Mouse (Mus musculus) lung, postnatal 0 days (tissue): ENCODE measurements around the gene Dock10. TPM values are rescaled to one million over a fixed set of nuclear protein-coding genes. Genes with fewer than 3 reads are reported as not detected.
"Not testable (repeated sequence)": the region's sequence is repeated elsewhere in the genome, so short reads cannot be mapped to it uniquely, and the experiment has no call there.

Experiments used
- ATAC-seq: fragments of 200-750 bp; cut with Nextera tagmentation; 2 replicates; pipeline ENCODE4 v1.8.0; 2017; ENCODE audit warnings: moderate library complexity
- DNase-seq: peaks from one replicate; pipeline ENCODE4 v3.0.0-alpha.2; 2016; ENCODE audit warnings: low spot score
- H3K27ac ChIP-seq: fragments of 300-500 bp; sonication (generic); 2 replicates; pipeline ENCODE4 v1.5.1; 2014; ENCODE audit warnings: antibody characterized with exemption, mild to moderate bottlenecking, low read length, mixed read lengths
- H3K27me3 ChIP-seq: fragments of 300-500 bp; sonication (generic); replicated peaks from 2 replicates; pipeline ENCODE4 v1.6.1; 2014; ENCODE audit warnings: low read length, mixed read lengths; ENCODE audit not compliant: insufficient read depth
- H3K36me3 ChIP-seq: fragments of 300-500 bp; sonication (generic); 2 replicates; pipeline ENCODE4 v1.6.1; 2014; ENCODE audit warnings: low read length, mixed read lengths; ENCODE audit not compliant: insufficient read depth
- H3K4me1 ChIP-seq: fragments of 300-500 bp; sonication (generic); 2 replicates; pipeline ENCODE4 v1.6.1; 2014; ENCODE audit warnings: antibody characterized with exemption, low read depth, low read length, mixed read lengths; ENCODE audit not compliant: insufficient read depth
- H3K4me2 ChIP-seq: fragments of 300-500 bp; sonication (generic); replicated peaks from 2 replicates; pipeline ENCODE4 v1.6.1; 2014; ENCODE audit warnings: low read depth, mild to moderate bottlenecking, low read length, moderate library complexity, mixed read lengths
- H3K4me3 ChIP-seq: fragments of 300-500 bp; sonication (generic); 2 replicates; pipeline ENCODE4 v1.5.1; 2014; ENCODE audit warnings: low read depth, low read length
- H3K9ac ChIP-seq: fragments of 300-500 bp; sonication (generic); replicated peaks from 2 replicates; pipeline ENCODE4 v1.6.1; 2014; ENCODE audit warnings: low read depth, mild to moderate bottlenecking
- H3K9me3 ChIP-seq: fragments of 300-500 bp; sonication (generic); 2 replicates; pipeline ENCODE4 v1.6.1; 2016; ENCODE audit warnings: low read length, mixed read lengths
- CTCF ChIP-seq: IDR thresholded peaks from 2 replicates; pipeline ENCODE4 v1.5.1; 2016; ENCODE audit warnings: antibody characterized with exemption, mild to moderate bottlenecking
- EP300 ChIP-seq: IDR thresholded peaks from 2 replicates; pipeline ENCODE4 v1.6.1; 2016; ENCODE audit warnings: antibody characterized with exemption, mild to moderate bottlenecking, control low read depth
- WGBS: fragments of 180-500 bp; shearing (Covaris S2); extraction: QIAGEN DNeasy Blood & Tissue Kit; methylation state at CpG from one replicate; pipeline ENCODE4 v1.1.7; 2014; 5-methylcytosine and 5-hydroxymethylcytosine counted together
- polyA plus RNA-seq: library from polyadenylated mRNA; unstranded; fragments of >200 nt; fragmentation: Nextera tagmentation; extraction: Ambion mirVana; gene quantifications from 2 replicates; pipeline ENCODE4 v1.2.1, GENCODE M21; 2015

The Dock10 gene
- polyA plus RNA-seq, 1 experiment from 2014 or later: 6.0 TPM

DNA sequence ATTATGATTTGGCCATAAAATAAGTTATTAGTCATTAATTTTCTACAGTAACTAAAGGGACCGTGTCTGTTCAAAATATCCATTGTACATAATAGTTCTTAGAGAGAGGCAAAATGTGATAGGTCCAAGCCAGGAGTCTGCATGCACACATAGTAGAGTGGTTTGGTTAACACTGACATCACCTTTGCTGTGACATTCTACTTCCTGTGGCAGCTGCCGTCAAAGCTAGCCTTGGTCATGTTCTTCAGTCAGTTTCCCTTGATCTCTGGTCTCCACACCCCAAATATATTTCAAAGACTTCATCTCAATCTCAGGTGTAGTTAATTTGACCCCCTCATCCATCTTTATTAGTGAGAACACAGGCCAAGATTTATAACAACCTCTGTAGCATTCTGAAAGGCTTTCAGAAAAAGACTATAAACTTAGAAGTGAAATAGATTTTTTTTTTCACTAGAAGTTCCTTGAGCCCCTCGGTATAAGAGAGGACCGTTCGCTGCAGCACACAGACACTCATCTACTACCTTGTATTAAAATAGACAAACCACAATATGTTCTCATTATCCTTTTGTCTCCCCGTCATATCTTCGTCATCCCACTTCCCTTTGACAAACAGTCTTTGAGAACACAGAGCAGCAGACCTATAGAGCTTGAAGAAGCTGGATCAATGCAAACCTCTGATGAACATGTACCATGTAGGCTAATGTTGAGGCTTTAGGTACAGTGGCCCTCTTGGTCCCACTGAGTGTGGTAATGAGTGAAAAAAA, 2.8 kb downstream of the Dock10 start:
- 73% methylated on average over 7 of the region's 7 CpGs for WGBS
- Histone ChIP-seq H3K36me3 (no peaks in the 10 kb centered on the region), H3K9me3 (no peaks in the 10 kb centered on the region), H3K4me2 (no peak overlapping the region), H3K4me1 (no peaks in the 10 kb centered on the region), H3K27ac (no peak overlapping the region), H3K9ac (no peak overlapping the region), H3K4me3 (no peak overlapping the region), H3K27me3 (peaks cover 10% of the 10 kb centered on the region; the same call in 1 of the 2 replicates)
- no peak for ATAC-seq
- TF ChIP-seq CTCF (no peak), EP300 (no peak)
- DNase-seq: no peak

DNA sequence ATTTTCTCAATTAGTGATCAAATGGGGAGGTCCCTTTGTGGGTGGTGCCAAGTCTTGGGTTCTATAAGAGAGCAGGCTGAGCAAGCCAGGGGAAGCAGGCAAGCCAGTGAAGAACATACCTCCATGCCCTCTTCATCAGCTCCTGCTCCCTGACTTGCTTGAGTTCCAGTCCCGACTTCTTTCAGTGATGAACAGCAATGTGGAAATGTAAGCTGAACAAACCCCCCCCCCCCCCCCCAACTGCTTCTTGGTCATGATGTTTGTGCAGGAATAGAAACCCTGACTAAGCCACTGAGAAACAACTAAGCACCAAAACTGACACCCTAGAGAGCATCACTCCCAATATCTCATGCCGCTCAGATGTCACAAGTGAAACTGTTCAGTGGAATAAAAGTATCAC, 9.2 kb downstream of the Dock10 start:
- ATAC-seq: not testable (repeated sequence)

DNA sequence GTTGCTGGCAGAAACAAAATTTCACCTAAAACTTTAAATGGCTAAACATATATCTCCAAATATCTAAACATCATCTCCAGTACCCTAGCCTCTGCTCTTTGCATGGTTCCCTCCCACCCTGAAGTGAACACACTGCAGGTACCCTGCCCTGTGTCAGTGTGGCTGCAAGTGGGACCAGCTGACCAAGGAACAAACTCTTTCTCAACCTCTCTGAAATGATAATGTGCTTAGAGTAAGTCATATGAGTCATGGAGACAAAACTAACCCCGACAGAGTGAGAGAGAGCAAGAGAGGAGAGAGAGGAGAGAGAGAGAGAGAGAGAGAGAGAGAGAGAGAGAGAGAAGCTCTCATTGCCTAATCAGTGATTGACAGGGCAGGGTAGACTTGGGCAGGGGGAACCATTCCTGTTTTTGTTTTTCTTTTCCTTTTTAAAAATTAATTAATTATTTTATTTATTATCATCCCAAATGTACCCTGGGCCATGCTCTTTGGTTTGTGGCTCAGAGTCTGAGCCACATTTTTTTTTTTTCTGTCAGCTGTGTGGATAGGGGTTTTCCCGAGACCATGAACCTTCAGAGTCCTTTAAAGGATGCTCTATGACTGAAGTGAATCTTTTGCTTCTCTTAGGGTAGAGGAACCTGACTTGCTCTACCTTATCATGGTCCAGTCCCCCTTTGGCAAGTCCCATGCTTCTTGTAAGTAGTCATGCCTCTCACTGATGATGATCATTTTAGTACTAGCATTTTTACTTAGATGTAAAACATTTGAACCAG, 11.4 kb downstream of the Dock10 start:
- no peak for TF ChIP-seq EP300
- TF ChIP-seq CTCF: no peak
- ATAC-seq: no peak
- Histone ChIP-seq H3K27me3 (no peaks in the 10 kb centered on the region), H3K36me3 (no peaks in the 10 kb centered on the region), H3K9ac (no peak overlapping the region), H3K4me3 (no peak overlapping the region), H3K27ac (no peak overlapping the region), H3K4me2 (no peak overlapping the region), H3K4me1 (no peaks in the 10 kb centered on the region), H3K9me3 (no peaks in the 10 kb centered on the region)
- WGBS: 55% methylated on average over 2 of the region's 2 CpGs
- no peak for DNase-seq

More for the DNA sequence above, 9.2 kb downstream of the Dock10 start:
- not testable (repeated sequence) for H3K36me3 ChIP-seq, H3K9ac ChIP-seq, H3K4me3 ChIP-seq, H3K27ac ChIP-seq, H3K27me3 ChIP-seq, DNase-seq, H3K9me3 ChIP-seq, H3K4me1 ChIP-seq, H3K4me2 ChIP-seq
- 91% methylated on average over 2 of the region's 2 CpGs for WGBS

DNA sequence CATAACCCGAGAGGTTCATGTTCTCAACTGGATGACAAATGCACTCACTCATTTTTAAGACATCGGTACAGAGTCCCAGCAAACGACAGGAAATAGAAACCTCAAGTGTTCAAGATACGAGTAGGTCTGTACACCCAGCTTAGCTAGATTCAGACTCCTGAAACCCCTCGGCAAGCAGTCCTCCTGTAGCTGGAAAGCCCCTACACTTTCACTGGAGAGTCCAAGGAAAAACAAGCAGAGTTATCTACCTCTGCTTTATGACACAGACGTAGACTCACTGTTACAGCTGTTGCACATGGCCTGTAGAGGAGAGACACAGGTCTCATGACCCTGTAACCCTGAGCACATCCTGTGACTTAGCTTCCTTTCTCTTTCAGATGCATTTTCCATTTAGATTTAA, 12.1 kb downstream of the Dock10 start:
- no peaks in the 10 kb centered on the region for H3K9me3 ChIP-seq
- H3K27me3 ChIP-seq: no peaks in the 10 kb centered on the region
- DNase-seq (no peak), ATAC-seq (no peak)
- no peak for TF ChIP-seq CTCF
- WGBS: 60% methylated on average over 6 of the region's 6 CpGs
- H3K9ac ChIP-seq: no peak overlapping the region
- H3K4me3 ChIP-seq: no peak overlapping the region
- no peak overlapping the region for H3K27ac ChIP-seq
- H3K4me1 ChIP-seq: no peaks in the 10 kb centered on the region
- no peak overlapping the region for H3K4me2 ChIP-seq
- no peaks in the 10 kb centered on the region for H3K36me3 ChIP-seq

DNA sequence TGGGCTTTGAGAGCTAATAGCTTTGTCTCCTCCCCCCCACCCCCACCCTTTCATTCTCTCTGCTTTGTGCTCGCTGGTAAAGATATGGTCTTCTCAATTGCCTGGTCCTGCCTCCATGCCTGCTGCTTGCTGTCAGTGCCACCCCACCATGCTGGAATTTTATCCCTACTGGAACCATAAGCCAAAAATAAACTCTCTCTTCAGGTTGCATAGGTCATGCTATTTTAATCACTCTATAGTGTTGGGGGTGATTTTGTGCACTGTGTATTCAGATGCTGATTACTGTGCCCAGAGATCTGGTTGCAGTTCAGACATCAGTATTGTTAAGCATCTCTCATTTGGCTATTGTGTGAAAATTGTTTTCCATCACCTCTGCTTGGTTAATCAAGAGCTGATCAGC, 18.9 kb downstream of the Dock10 start:
- Histone ChIP-seq H3K27me3 (no peaks in the 10 kb centered on the region), H3K36me3 (no peaks in the 10 kb centered on the region), H3K4me1 (no peaks in the 10 kb centered on the region), H3K4me3 (no peak overlapping the region), H3K9me3 (no peaks in the 10 kb centered on the region), H3K9ac (no peak overlapping the region), H3K4me2 (no peak overlapping the region), H3K27ac (no peak overlapping the region)
- TF ChIP-seq EP300: no peak
- no peak for DNase-seq
- 33% methylated on average over 1 of the region's 1 CpGs for WGBS
- ATAC-seq: no peak

DNA sequence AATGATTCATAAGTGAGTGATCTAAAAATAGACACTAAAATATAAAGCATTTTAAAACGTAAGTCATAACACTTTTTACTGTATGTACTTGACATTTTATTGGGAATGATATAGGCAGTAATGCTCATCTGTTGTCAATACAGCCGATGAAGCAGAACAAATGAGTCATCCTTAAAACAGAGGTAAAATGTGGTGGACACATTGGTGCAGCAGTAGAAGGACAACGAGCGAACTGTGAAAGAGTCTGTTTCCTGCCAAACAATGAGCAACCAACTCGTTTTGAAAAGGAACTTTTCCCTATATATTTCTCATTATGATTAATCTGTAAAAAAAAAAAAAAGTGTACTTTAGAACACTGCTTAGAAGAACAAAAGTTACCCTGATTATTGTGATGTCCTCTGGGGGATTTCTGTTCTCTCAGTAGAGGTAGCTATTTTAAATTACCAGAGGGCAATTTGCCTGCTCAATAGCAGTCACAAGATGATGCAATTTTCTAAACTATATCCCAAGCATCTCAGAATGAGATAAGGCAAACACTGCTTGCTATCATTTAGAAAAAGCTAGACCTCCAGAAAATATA, 20.4 kb downstream of the Dock10 start:
- Histone ChIP-seq H3K9me3 (no peaks in the 10 kb centered on the region), H3K36me3 (no peaks in the 10 kb centered on the region), H3K27ac (no peak overlapping the region), H3K27me3 (no peaks in the 10 kb centered on the region), H3K4me2 (no peak overlapping the region), H3K4me3 (no peak overlapping the region), H3K4me1 (no peaks in the 10 kb centered on the region), H3K9ac (no peak overlapping the region)
- DNase-seq (no peak), ATAC-seq (no peak)
- 54% methylated on average over 5 of the region's 5 CpGs for WGBS
- TF ChIP-seq EP300 (no peak), CTCF (no peak)
